Mouse (Mus musculus): Measurements from ENCODE around the gene Cdk9.

GRCm38 (mm10) chr2:32682721-32683417 lies 30.0 kb downstream of the Cdk9 start:
- TF ChIP-seq CTCF (IDR thresholded peaks at IDR 0.05; ENCODE audit: low read depth, low read length) = no peak
- TF ChIP-seq POLR2A (IDR thresholded peaks at IDR 0.05; ENCODE audit: insufficient read depth, low read length) = no peak

All from ES-Bruce4 (cell line).